Mouse (Mus musculus): Measurements from ENCODE around the gene Rgs10. TPM values are rescaled to one million over a fixed set of nuclear protein-coding genes. Genes with fewer than 3 reads are reported as not detected.
A peak's percentile ranks its signal among the peaks of the same experiment; 100 is the strongest.

Rgs10 gene
- polyA plus RNA-seq, 1 experiment from 2014 or later: 88.1 TPM

GRCm38 (mm10) chr7:128359741-128360140 is 58.8 kb downstream of the Rgs10 start:
- Histone ChIP-seq H3K4me2 (no peak overlapping the region), H3K9me3 (ENCODE audit: control insufficient read depth, low read length) (no peaks in the 10 kb centered on the region), H3K36me3 (ENCODE audit: control insufficient read depth, insufficient read depth, low read length) (no peaks in the 10 kb centered on the region), H3K4me1 (replicated peaks; ENCODE audit: control insufficient read depth, insufficient read depth, low read length) (no peaks in the 10 kb centered on the region), H3K9ac (ENCODE audit: low read depth, low read length) (no peak overlapping the region), H3K27me3 (replicated peaks; ENCODE audit: control insufficient read depth, insufficient read depth, low read length) (no peaks in the 10 kb centered on the region), H3K27ac (ENCODE audit: low read depth, low read length) (no peak overlapping the region), H3K4me3 (ENCODE audit: low read depth, low read length) (no peak overlapping the region)
- no peak for ATAC-seq (replicated peaks; ENCODE audit: low FRiP score)
- peak; percentile 27 for DNase-seq (ENCODE audit: low spot score)
- WGBS: 69% methylated on average over 9 of the region's 9 CpGs

- DNase-seq (ENCODE audit: low spot score): peak; percentile 22
- H3K4me1 ChIP-seq (replicated peaks; ENCODE audit: control insufficient read depth, insufficient read depth, low read length): no peaks in the 10 kb centered on the region
- H3K9ac ChIP-seq (ENCODE audit: low read depth, low read length): no peak overlapping the region
- WGBS: 51% methylated on average over 7 of the region's 7 CpGs
- H3K4me2 ChIP-seq: no peak overlapping the region
- H3K4me3 ChIP-seq (ENCODE audit: low read depth, low read length): no peak overlapping the region
- no peak overlapping the region for H3K27ac ChIP-seq (ENCODE audit: low read depth, low read length)
- H3K36me3 ChIP-seq (ENCODE audit: control insufficient read depth, insufficient read depth, low read length): no peaks in the 10 kb centered on the region
- H3K27me3 ChIP-seq (replicated peaks; ENCODE audit: control insufficient read depth, insufficient read depth, low read length): no peaks in the 10 kb centered on the region
- ATAC-seq (replicated peaks; ENCODE audit: low FRiP score): no peak
- H3K9me3 ChIP-seq (ENCODE audit: control insufficient read depth, low read length): no peaks in the 10 kb centered on the region
Observed at GRCm38 (mm10) chr7:128359164-128359563, 59.4 kb downstream of the Rgs10 start.

- H3K27ac ChIP-seq (ENCODE audit: low read depth, low read length): no peak overlapping the region
- H3K4me3 ChIP-seq (ENCODE audit: low read depth, low read length): no peak overlapping the region
- H3K36me3 ChIP-seq (ENCODE audit: control insufficient read depth, insufficient read depth, low read length): no peaks in the 10 kb centered on the region
- no peak for ATAC-seq (replicated peaks; ENCODE audit: low FRiP score)
- H3K4me2 ChIP-seq: no peak overlapping the region
- H3K9me3 ChIP-seq (ENCODE audit: control insufficient read depth, low read length): no peaks in the 10 kb centered on the region
- no peaks in the 10 kb centered on the region for H3K4me1 ChIP-seq (replicated peaks; ENCODE audit: control insufficient read depth, insufficient read depth, low read length)
- DNase-seq (ENCODE audit: low spot score): peak; percentile 26
- H3K27me3 ChIP-seq (replicated peaks; ENCODE audit: control insufficient read depth, insufficient read depth, low read length): no peaks in the 10 kb centered on the region
- WGBS: 70% methylated on average over 9 of the region's 9 CpGs
- no peak overlapping the region for H3K9ac ChIP-seq (ENCODE audit: low read depth, low read length)
Observed at GRCm38 (mm10) chr7:128358741-128359140, 59.8 kb downstream of the Rgs10 start.

- peak; percentile 31 for DNase-seq (ENCODE audit: low spot score)
- Histone ChIP-seq H3K9ac (ENCODE audit: low read depth, low read length) (no peak overlapping the region), H3K27ac (ENCODE audit: low read depth, low read length) (no peak overlapping the region), H3K36me3 (ENCODE audit: control insufficient read depth, insufficient read depth, low read length) (no peaks in the 10 kb centered on the region), H3K4me2 (no peak overlapping the region), H3K27me3 (replicated peaks; ENCODE audit: control insufficient read depth, insufficient read depth, low read length) (no peaks in the 10 kb centered on the region), H3K4me3 (ENCODE audit: low read depth, low read length) (no peak overlapping the region), H3K9me3 (ENCODE audit: control insufficient read depth, low read length) (no peaks in the 10 kb centered on the region), H3K4me1 (replicated peaks; ENCODE audit: control insufficient read depth, insufficient read depth, low read length) (no peaks in the 10 kb centered on the region)
- no peak; the same call in 1 of the 2 replicates for ATAC-seq (replicated peaks; ENCODE audit: low FRiP score)
- 60% methylated on average over 9 of the region's 9 CpGs for WGBS
Observed at GRCm38 (mm10) chr7:128356868-128357755, 61.4 kb downstream of the Rgs10 start.

GRCm38 (mm10) chr7:128355463-128355862 is 63.1 kb downstream of the Rgs10 start:
- DNase-seq (ENCODE audit: low spot score) (peak; percentile 23), ATAC-seq (replicated peaks; ENCODE audit: low FRiP score) (no peak)
- Histone ChIP-seq H3K27me3 (replicated peaks; ENCODE audit: control insufficient read depth, insufficient read depth, low read length) (no peaks in the 10 kb centered on the region), H3K9ac (ENCODE audit: low read depth, low read length) (no peak overlapping the region), H3K36me3 (ENCODE audit: control insufficient read depth, insufficient read depth, low read length) (no peaks in the 10 kb centered on the region), H3K4me2 (no peak overlapping the region), H3K4me3 (ENCODE audit: low read depth, low read length) (no peak overlapping the region), H3K27ac (ENCODE audit: low read depth, low read length) (no peak overlapping the region), H3K9me3 (ENCODE audit: control insufficient read depth, low read length) (no peaks in the 10 kb centered on the region), H3K4me1 (replicated peaks; ENCODE audit: control insufficient read depth, insufficient read depth, low read length) (no peaks in the 10 kb centered on the region)
- 85% methylated on average over 5 of the region's 5 CpGs for WGBS

GRCm38 (mm10) chr7:128352721-128353120 is 65.8 kb downstream of the Rgs10 start:
- Histone ChIP-seq H3K36me3 (ENCODE audit: control insufficient read depth, insufficient read depth, low read length) (no peaks in the 10 kb centered on the region), H3K9me3 (ENCODE audit: control insufficient read depth, low read length) (no peaks in the 10 kb centered on the region), H3K4me3 (ENCODE audit: low read depth, low read length) (no peak overlapping the region), H3K9ac (ENCODE audit: low read depth, low read length) (no peak overlapping the region), H3K4me2 (no peak overlapping the region), H3K27ac (ENCODE audit: low read depth, low read length) (no peak overlapping the region), H3K27me3 (replicated peaks; ENCODE audit: control insufficient read depth, insufficient read depth, low read length) (no peaks in the 10 kb centered on the region), H3K4me1 (replicated peaks; ENCODE audit: control insufficient read depth, insufficient read depth, low read length) (no peaks in the 10 kb centered on the region)
- WGBS: 68% methylated on average over 3 of the region's 3 CpGs
- ATAC-seq (replicated peaks; ENCODE audit: low FRiP score) (no peak), DNase-seq (ENCODE audit: low spot score) (peak; percentile 25)

- Histone ChIP-seq H3K27me3 (replicated peaks; ENCODE audit: control insufficient read depth, insufficient read depth, low read length) (no peaks in the 10 kb centered on the region), H3K4me2 (no peak overlapping the region), H3K36me3 (ENCODE audit: control insufficient read depth, insufficient read depth, low read length) (no peaks in the 10 kb centered on the region), H3K27ac (ENCODE audit: low read depth, low read length) (no peak overlapping the region), H3K9ac (ENCODE audit: low read depth, low read length) (no peak overlapping the region), H3K4me3 (ENCODE audit: low read depth, low read length) (no peak overlapping the region), H3K4me1 (replicated peaks; ENCODE audit: control insufficient read depth, insufficient read depth, low read length) (no peaks in the 10 kb centered on the region), H3K9me3 (ENCODE audit: control insufficient read depth, low read length) (no peaks in the 10 kb centered on the region)
- ATAC-seq (replicated peaks; ENCODE audit: low FRiP score): no peak
- no peak for DNase-seq (ENCODE audit: low spot score)
- 60% methylated on average over 5 of the region's 5 CpGs for WGBS
Observed at GRCm38 (mm10) chr7:128351176-128351575, 67.4 kb downstream of the Rgs10 start.

GRCm38 (mm10) chr7:128350316-128350715 is 68.2 kb downstream of the Rgs10 start:
- Histone ChIP-seq H3K9me3 (ENCODE audit: control insufficient read depth, low read length) (no peaks in the 10 kb centered on the region), H3K27ac (ENCODE audit: low read depth, low read length) (no peak overlapping the region), H3K4me2 (no peak overlapping the region), H3K4me1 (replicated peaks; ENCODE audit: control insufficient read depth, insufficient read depth, low read length) (no peaks in the 10 kb centered on the region), H3K9ac (ENCODE audit: low read depth, low read length) (no peak overlapping the region), H3K36me3 (ENCODE audit: control insufficient read depth, insufficient read depth, low read length) (no peaks in the 10 kb centered on the region), H3K27me3 (replicated peaks; ENCODE audit: control insufficient read depth, insufficient read depth, low read length) (no peaks in the 10 kb centered on the region), H3K4me3 (ENCODE audit: low read depth, low read length) (no peak overlapping the region)
- no peak for ATAC-seq (replicated peaks; ENCODE audit: low FRiP score)
- peak; percentile 22 for DNase-seq (ENCODE audit: low spot score)
- WGBS: 83% methylated on average over 7 of the region's 7 CpGs

GRCm38 (mm10) chr7:128349751-128350150 is 68.8 kb downstream of the Rgs10 start:
- no peaks in the 10 kb centered on the region for H3K4me1 ChIP-seq (replicated peaks; ENCODE audit: control insufficient read depth, insufficient read depth, low read length)
- no peak overlapping the region for H3K27ac ChIP-seq (ENCODE audit: low read depth, low read length)
- 69% methylated on average over 4 of the region's 4 CpGs for WGBS
- H3K27me3 ChIP-seq (replicated peaks; ENCODE audit: control insufficient read depth, insufficient read depth, low read length): no peaks in the 10 kb centered on the region
- no peak overlapping the region for H3K4me3 ChIP-seq (ENCODE audit: low read depth, low read length)
- no peaks in the 10 kb centered on the region for H3K36me3 ChIP-seq (ENCODE audit: control insufficient read depth, insufficient read depth, low read length)
- no peak overlapping the region for H3K9ac ChIP-seq (ENCODE audit: low read depth, low read length)
- DNase-seq (ENCODE audit: low spot score) (peak; percentile 28), ATAC-seq (replicated peaks; ENCODE audit: low FRiP score) (no peak)
- no peak overlapping the region for H3K4me2 ChIP-seq
- no peaks in the 10 kb centered on the region for H3K9me3 ChIP-seq (ENCODE audit: control insufficient read depth, low read length)
